Mouse (Mus musculus) hindbrain, embryonic 15.5 days (tissue): ENCODE measurements around the gene Gm17545. TPM values are rescaled to one million over a fixed set of nuclear protein-coding genes. Genes with fewer than 3 reads are reported as not detected.

Experiments used
- ATAC-seq: fragments of 200-750 bp; cut with Nextera tagmentation; 2 replicates; pipeline ENCODE4 v1.8.0; 2017; ENCODE audit warnings: low read depth, moderate number of reproducible peaks, moderate TSS enrichment; ENCODE audit not compliant: low FRiP score
- H3K27ac ChIP-seq: fragments of 300-500 bp; sonication (generic); replicated peaks from 2 replicates; pipeline ENCODE4 v1.5.1; 2015; ENCODE audit warnings: mild to moderate bottlenecking, inconsistent platforms
- H3K27me3 ChIP-seq: fragments of 300-500 bp; sonication (generic); 2 replicates; pipeline ENCODE4 v1.6.1; 2015; ENCODE audit warnings: control low read depth, inconsistent platforms
- H3K36me3 ChIP-seq: fragments of 300-500 bp; sonication (generic); 2 replicates; pipeline ENCODE4 v1.6.1; 2015; ENCODE audit warnings: control low read depth, inconsistent platforms
- H3K4me1 ChIP-seq: fragments of 300-500 bp; sonication (generic); replicated peaks from 2 replicates; pipeline ENCODE4 v1.6.1; 2015; ENCODE audit warnings: control low read depth, inconsistent platforms
- H3K4me2 ChIP-seq: fragments of 300-500 bp; sonication (generic); 2 replicates; pipeline ENCODE4 v1.6.1; 2015; ENCODE audit warnings: moderate library complexity, mild to moderate bottlenecking, inconsistent platforms
- H3K4me3 ChIP-seq: fragments of 300-500 bp; sonication (generic); 2 replicates; pipeline ENCODE4 v1.5.1; 2015; ENCODE audit warnings: mild to moderate bottlenecking, inconsistent platforms
- H3K9ac ChIP-seq: fragments of 300-500 bp; sonication (generic); 2 replicates; pipeline ENCODE4 v1.6.1; 2015; ENCODE audit warnings: inconsistent platforms
- H3K9me3 ChIP-seq: fragments of 300-500 bp; sonication (generic); 2 replicates; pipeline ENCODE4 v1.6.1; 2016; ENCODE audit warnings: control low read depth, inconsistent platforms
- WGBS: fragments of 180-500 bp; shearing (Covaris S2); methylation state at CpG from one replicate; pipeline ENCODE4 v1.1.7; 2015; 5-methylcytosine and 5-hydroxymethylcytosine counted together
- polyA plus RNA-seq: library from polyadenylated mRNA; unstranded; fragments of >200 nt; fragmentation: Nextera tagmentation; extraction: Ambion mirVana; gene quantifications from 2 replicates; pipeline ENCODE4 v1.2.1, GENCODE M21; 2015

Gm17545 gene
- polyA plus RNA-seq, 1 experiment from 2014 or later, result not detected

GRCm38 (mm10) chr9:22503581-22503980, 49.5 kb downstream of the Gm17545 start:
- Histone ChIP-seq H3K27me3 (no peaks in the 10 kb centered on the region), H3K27ac (no peak overlapping the region), H3K9me3 (no peaks in the 10 kb centered on the region), H3K4me1 (no peaks in the 10 kb centered on the region), H3K9ac (no peak overlapping the region), H3K4me3 (no peak overlapping the region), H3K36me3 (no peaks in the 10 kb centered on the region), H3K4me2 (no peak overlapping the region)
- 79% methylated on average over 5 of the region's 5 CpGs for WGBS
- ATAC-seq, result no peak

GRCm38 (mm10) chr9:22505574-22505973, 51.5 kb downstream of the Gm17545 start:
- H3K4me2 ChIP-seq, result no peak overlapping the region
- H3K27me3 ChIP-seq, result no peaks in the 10 kb centered on the region
- H3K36me3 ChIP-seq, result no peaks in the 10 kb centered on the region
- H3K4me3 ChIP-seq, result no peak overlapping the region
- H3K9ac ChIP-seq, result no peak overlapping the region
- no peaks in the 10 kb centered on the region for H3K4me1 ChIP-seq
- ATAC-seq, result no peak
- WGBS, result 84% methylated on average over 2 of the region's 2 CpGs
- no peak overlapping the region for H3K27ac ChIP-seq
- no peaks in the 10 kb centered on the region for H3K9me3 ChIP-seq

Other genes with a start within 250 kb of the Gm17545 start
- 9.3 and 11.2 TPM in 2 replicates for gene Zfp809, start 228.6 kb upstream of the Gm17545 start, polyA plus RNA-seq
- gene Zfp599, start 194.4 kb upstream of the Gm17545 start, polyA plus RNA-seq, result 7.4 and 7.7 TPM in 2 replicates
- gene Zfp810, start 146.6 kb upstream of the Gm17545 start, polyA plus RNA-seq, result 27.8 and 29.0 TPM in 2 replicates
- 6.5 and 6.7 TPM in 2 replicates for gene Anln, start 65.1 kb upstream of the Gm17545 start, polyA plus RNA-seq
- gene 9530077C05Rik, start 42.8 kb upstream of the Gm17545 start, polyA plus RNA-seq, result 14.7 and 16.5 TPM in 2 replicates
- 67.5 and 71.1 TPM in 2 replicates for gene Rp9, start 15.5 kb downstream of the Gm17545 start, polyA plus RNA-seq
- 19.6 and 22.7 TPM in 2 replicates for gene Bbs9, start 21.4 kb downstream of the Gm17545 start, polyA plus RNA-seq